Mouse (Mus musculus) hindbrain, embryonic 11.5 days (tissue): ENCODE data around the gene Hspa5. TPM values are rescaled to one million over a fixed set of nuclear protein-coding genes. Genes with fewer than 3 reads are reported as not detected.
A peak's percentile ranks its signal among the peaks of the same experiment; 100 is the strongest.
"Not testable (repeated sequence)": the region's sequence is repeated elsewhere in the genome, so short reads cannot be mapped to it uniquely, and the experiment has no call there.

Experiments
- ATAC-seq: fragments of 200-750 bp; cut with Nextera tagmentation; 2 replicates; pipeline ENCODE4 v1.8.0; 2017; ENCODE audit warnings: mild to moderate bottlenecking, moderate TSS enrichment, moderate library complexity; ENCODE audit not compliant: low FRiP score
- DNase-seq: peaks from one replicate; pipeline ENCODE4 v3.0.0-alpha.2; 2015; ENCODE audit warnings: low spot score
- H3K27ac ChIP-seq: fragments of 300-500 bp; sonication (generic); 2 replicates; pipeline ENCODE4 v1.5.1; 2014; ENCODE audit warnings: mild to moderate bottlenecking, low read depth, low read length
- H3K27me3 ChIP-seq: fragments of 300-500 bp; sonication (generic); 2 replicates; pipeline ENCODE4 v1.6.1; 2014; ENCODE audit warnings: mild to moderate bottlenecking, low read length, moderate library complexity, mixed read lengths; ENCODE audit not compliant: control insufficient read depth, insufficient read depth
- H3K36me3 ChIP-seq: fragments of 300-500 bp; sonication (generic); 2 replicates; pipeline ENCODE4 v1.6.1; 2014; ENCODE audit warnings: mild to moderate bottlenecking, low read length, moderate library complexity, mixed read lengths; ENCODE audit not compliant: control insufficient read depth, insufficient read depth
- H3K4me1 ChIP-seq: fragments of 300-500 bp; sonication (generic); replicated peaks from 2 replicates; pipeline ENCODE4 v1.6.1; 2014; ENCODE audit warnings: low read length, mixed read lengths; ENCODE audit not compliant: control insufficient read depth, insufficient read depth
- H3K4me2 ChIP-seq: fragments of 300-500 bp; sonication (generic); replicated peaks from 2 replicates; pipeline ENCODE4 v1.6.1; 2014; ENCODE audit warnings: mild to moderate bottlenecking, low read depth, low read length
- H3K4me3 ChIP-seq: fragments of 300-500 bp; sonication (generic); 2 replicates; pipeline ENCODE4 v1.5.1; 2014; ENCODE audit warnings: low read depth, low read length
- H3K9ac ChIP-seq: fragments of 300-500 bp; sonication (generic); 2 replicates; pipeline ENCODE4 v1.6.1; 2014; ENCODE audit warnings: low read depth, low read length
- H3K9me3 ChIP-seq: fragments of 300-500 bp; sonication (generic); 2 replicates; pipeline ENCODE4 v1.6.1; 2016; ENCODE audit warnings: low read length; ENCODE audit not compliant: control insufficient read depth
- WGBS: fragments of 180-500 bp; shearing (Covaris S2); extraction: QIAGEN DNeasy Blood & Tissue Kit; methylation state at CpG from one replicate; pipeline ENCODE4 v1.1.7; 2014; 5-methylcytosine and 5-hydroxymethylcytosine counted together
- polyA plus RNA-seq: library from polyadenylated mRNA; unstranded; fragments of >200 nt; fragmentation: Nextera tagmentation; extraction: Ambion mirVana; gene quantifications from 2 replicates; pipeline ENCODE4 v1.2.1, GENCODE M21; 2014

The Hspa5 gene
- polyA plus RNA-seq, 1 experiment from 2014 or later, result 838 TPM

GRCm38 (mm10) chr2:34800371-34800770 is 28.6 kb downstream of the Hspa5 start:
- Histone ChIP-seq H3K36me3 (no peaks in the 10 kb centered on the region), H3K27me3 (no peaks in the 10 kb centered on the region), H3K4me2 (no peak overlapping the region), H3K4me1 (no peaks in the 10 kb centered on the region), H3K9ac (no peak overlapping the region), H3K27ac (no peak overlapping the region), H3K9me3 (no peaks in the 10 kb centered on the region), H3K4me3 (no peak overlapping the region; the same call in 1 of the 2 replicates)
- WGBS, result 82% methylated on average over 7 of the region's 7 CpGs
- DNase-seq, result no peak
- no peak for ATAC-seq

- H3K4me1 ChIP-seq, result no peaks in the 10 kb centered on the region
- 4% methylated on average over 39 of the region's 39 CpGs for WGBS
- peak overlapping the region; percentile 77 for H3K27ac ChIP-seq
- DNase-seq (peak; percentile 99), ATAC-seq (peak; percentile 96)
- no peaks in the 10 kb centered on the region for H3K27me3 ChIP-seq
- H3K9ac ChIP-seq, result peak overlapping the region; percentile 79
- H3K4me2 ChIP-seq, result no peak overlapping the region
- no peaks in the 10 kb centered on the region for H3K9me3 ChIP-seq
- H3K36me3 ChIP-seq, result no peaks in the 10 kb centered on the region
- peak overlapping the region; percentile 65 for H3K4me3 ChIP-seq
Measured at GRCm38 (mm10) chr2:34801516-34802482, 30.0 kb downstream of the Hspa5 start.

- peak; percentile 73 for ATAC-seq
- H3K9me3 ChIP-seq, H3K27me3 ChIP-seq, H3K4me1 ChIP-seq, H3K36me3 ChIP-seq: not testable (repeated sequence)
- Histone ChIP-seq H3K4me3 (peak overlapping the region; percentile 65), H3K9ac (peak overlapping the region; percentile 79), H3K27ac (peak overlapping the region; percentile 77), H3K4me2 (peak overlapping the region; percentile 72)
- DNase-seq, result peak; percentile 34
- WGBS, result under 1% methylated on average over 17 of the region's 32 CpGs
Measured at GRCm38 (mm10) chr2:34802565-34803245, 30.9 kb downstream of the Hspa5 start.

GRCm38 (mm10) chr2:34803746-34804145 is 32.0 kb downstream of the Hspa5 start:
- Histone ChIP-seq H3K36me3 (no peaks in the 10 kb centered on the region), H3K4me2 (peak overlapping the region; percentile 23; the same call in 1 of the 2 replicates), H3K9me3 (no peaks in the 10 kb centered on the region), H3K27me3 (no peaks in the 10 kb centered on the region), H3K4me1 (no peaks in the 10 kb centered on the region), H3K4me3 (no peak overlapping the region), H3K27ac (no peak overlapping the region), H3K9ac (no peak overlapping the region)
- 77% methylated on average over 3 of the region's 3 CpGs for WGBS
- DNase-seq (no peak), ATAC-seq (no peak)

DNA sequence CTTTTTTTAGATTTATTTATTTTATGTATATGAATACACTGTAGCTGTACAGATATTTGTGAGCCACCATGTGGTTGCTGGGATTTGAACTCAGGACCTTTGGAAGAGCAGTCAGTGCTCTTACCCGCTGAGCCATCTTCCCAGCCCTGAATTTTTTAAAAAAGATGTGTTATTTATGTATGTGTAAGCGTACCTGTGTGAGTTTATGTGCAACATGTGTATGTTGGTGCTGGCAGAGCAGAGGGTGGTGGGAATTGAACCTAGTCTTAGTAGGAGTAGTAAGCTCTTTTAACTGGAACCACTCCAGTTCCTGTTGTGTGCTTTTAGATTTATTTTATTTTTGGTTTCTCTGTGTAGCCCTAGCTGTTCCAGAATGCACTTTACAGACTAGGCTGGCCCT is 32.4 kb downstream of the Hspa5 start:
- Histone ChIP-seq H3K9ac (no peak overlapping the region), H3K36me3 (no peaks in the 10 kb centered on the region), H3K4me3 (no peak overlapping the region), H3K9me3 (no peaks in the 10 kb centered on the region), H3K27me3 (no peaks in the 10 kb centered on the region), H3K4me2 (no peak overlapping the region), H3K27ac (no peak overlapping the region), H3K4me1 (no peaks in the 10 kb centered on the region)
- DNase-seq (no peak), ATAC-seq (no peak)
- 90% methylated on average over 2 of the region's 2 CpGs for WGBS

GRCm38 (mm10) chr2:34804815-34805214 is 33.0 kb downstream of the Hspa5 start:
- 97% methylated on average over 1 of the region's 1 CpGs for WGBS
- Histone ChIP-seq H3K4me2 (no peak overlapping the region), H3K27ac (no peak overlapping the region), H3K36me3 (no peaks in the 10 kb centered on the region), H3K4me3 (no peak overlapping the region), H3K4me1 (no peaks in the 10 kb centered on the region), H3K9me3 (no peaks in the 10 kb centered on the region), H3K9ac (no peak overlapping the region), H3K27me3 (no peaks in the 10 kb centered on the region)
- DNase-seq, result no peak
- ATAC-seq, result no peak

- no peak overlapping the region for H3K27ac ChIP-seq
- no peak overlapping the region for H3K9ac ChIP-seq
- DNase-seq (no peak), ATAC-seq (no peak)
- H3K4me1 ChIP-seq, result no peaks in the 10 kb centered on the region
- WGBS, result 94% methylated on average over 10 of the region's 10 CpGs
- H3K9me3 ChIP-seq, result no peaks in the 10 kb centered on the region
- H3K36me3 ChIP-seq, result no peaks in the 10 kb centered on the region
- H3K4me2 ChIP-seq, result no peak overlapping the region
- H3K27me3 ChIP-seq, result no peaks in the 10 kb centered on the region
- no peak overlapping the region for H3K4me3 ChIP-seq
Measured at GRCm38 (mm10) chr2:34805364-34805950, 33.7 kb downstream of the Hspa5 start.

- WGBS, result 90% methylated on average over 2 of the region's 2 CpGs
- Histone ChIP-seq H3K4me3 (no peak overlapping the region), H3K27me3 (no peaks in the 10 kb centered on the region), H3K4me1 (no peaks in the 10 kb centered on the region), H3K9ac (no peak overlapping the region), H3K9me3 (no peaks in the 10 kb centered on the region), H3K4me2 (no peak overlapping the region), H3K36me3 (peaks cover 5% of the 10 kb centered on the region), H3K27ac (no peak overlapping the region)
- no peak for ATAC-seq
- no peak for DNase-seq
Measured at GRCm38 (mm10) chr2:34808057-34808456, 36.3 kb downstream of the Hspa5 start.
